Mouse (Mus musculus) c-Kit-positive CD71-positive TER-119-negative erythroid progenitor cells, embryonic 14.5 days (primary cell): Measurements from ENCODE around the gene Dpf3.

Source experiments
- DNase-seq: peaks from one replicate; pipeline ENCODE4 v3.0.0-alpha.2; 2013; ENCODE audit warnings: low read depth

The Dpf3 gene

GRCm38 (mm10) chr12:83211146-83211822 lies 276.2 kb downstream of the Dpf3 start:
- no peak for DNase-seq

- no peak for DNase-seq
Measured at GRCm38 (mm10) chr12:83210735-83211134, 276.8 kb downstream of the Dpf3 start.

GRCm38 (mm10) chr12:83210294-83210693 lies 277.2 kb downstream of the Dpf3 start:
- DNase-seq, result no peak

- DNase-seq, result no peak
Measured at GRCm38 (mm10) chr12:83209461-83209860, 278.1 kb downstream of the Dpf3 start.

GRCm38 (mm10) chr12:83208841-83209240 lies 278.7 kb downstream of the Dpf3 start:
- no peak for DNase-seq

- DNase-seq, result no peak
Measured at GRCm38 (mm10) chr12:83208011-83208410, 279.5 kb downstream of the Dpf3 start.

- no peak for DNase-seq
Measured at GRCm38 (mm10) chr12:83207481-83207880, 280.0 kb downstream of the Dpf3 start.

- DNase-seq, result no peak
Measured at GRCm38 (mm10) chr12:83206866-83207265, 280.6 kb downstream of the Dpf3 start.

- no peak for DNase-seq
Measured at GRCm38 (mm10) chr12:83204361-83204760, 283.2 kb downstream of the Dpf3 start.

- no peak for DNase-seq
Measured at GRCm38 (mm10) chr12:83201674-83202073, 285.8 kb downstream of the Dpf3 start.

GRCm38 (mm10) chr12:83180561-83180960 lies 307.0 kb downstream of the Dpf3 start:
- DNase-seq, result no peak

- no peak for DNase-seq
Measured at GRCm38 (mm10) chr12:83179860-83180259, 307.7 kb downstream of the Dpf3 start.

GRCm38 (mm10) chr12:83178770-83179169 lies 308.7 kb downstream of the Dpf3 start:
- no peak for DNase-seq

- no peak for DNase-seq
Measured at GRCm38 (mm10) chr12:83169495-83170209, 317.9 kb downstream of the Dpf3 start.

- no peak for DNase-seq
Measured at GRCm38 (mm10) chr12:83168310-83168709, 319.2 kb downstream of the Dpf3 start.

GRCm38 (mm10) chr12:83165058-83165457 lies 322.5 kb downstream of the Dpf3 start:
- DNase-seq, result no peak
